Mouse (Mus musculus): Measurements from ENCODE around the gene Ints1.
"Not testable (repeated sequence)": the region's sequence is repeated elsewhere in the genome, so short reads cannot be mapped to it uniquely, and the experiment has no call there.

- not testable (repeated sequence) for TF ChIP-seq TAL1, GATA1 (IDR thresholded peaks at IDR 0.05; ENCODE audit: low read length)
Observed at GRCm38 (mm10) chr5:139742640-139743039, 32.8 kb downstream of the Ints1 start.

All from erythroblast, embryonic 14.5 days (primary cell).